Mouse (Mus musculus) frontal cortex, adult 2 months (tissue): ENCODE data around the gene Wdr3. TPM values are rescaled to one million over a fixed set of nuclear protein-coding genes. Genes with fewer than 3 reads are reported as not detected.

ENCODE experiments used
- DNase-seq, 2 experiments: peaks; one replicate each; pipeline ENCODE4 v3.0.0; 2022; ENCODE audit warnings: low spot score in 1 of 2; ENCODE audit errors: extremely low spot score in 1 of 2
- polyA plus RNA-seq: library from polyadenylated mRNA; depleted of rRNA; stranded (reverse); fragments of >200 nt; gene quantifications from 2 replicates; pipeline ENCODE4 v1.2.3, GENCODE M21; 2012; rRNA removed

Gene Wdr3
- 15.1 and 18.4 TPM in 2 replicates for polyA plus RNA-seq

- peak; percentile 88 to 96 for DNase-seq
These were observed at the start of gene Wdr3, which contains the start of gene Gdap2 for GRCm38 (mm10) chr3:100162315-100163105. Gene Wdr3 (minus strand): TSS chr3:100162407. Gene Gdap2 (plus strand): TSS chr3:100162381.

GRCm38 (mm10) chr3:100206973-100207372, 44.8 kb upstream of the Wdr3 start:
- no peak for DNase-seq

- no peak for DNase-seq
These were observed 39.3 kb upstream of the Wdr3 start for GRCm38 (mm10) chr3:100201554-100201953.

- no peak for DNase-seq
These were observed 32.0 kb upstream of the Wdr3 start for GRCm38 (mm10) chr3:100194210-100194609.

GRCm38 (mm10) chr3:100189861-100190260, 27.7 kb upstream of the Wdr3 start:
- no peak for DNase-seq

DNA sequence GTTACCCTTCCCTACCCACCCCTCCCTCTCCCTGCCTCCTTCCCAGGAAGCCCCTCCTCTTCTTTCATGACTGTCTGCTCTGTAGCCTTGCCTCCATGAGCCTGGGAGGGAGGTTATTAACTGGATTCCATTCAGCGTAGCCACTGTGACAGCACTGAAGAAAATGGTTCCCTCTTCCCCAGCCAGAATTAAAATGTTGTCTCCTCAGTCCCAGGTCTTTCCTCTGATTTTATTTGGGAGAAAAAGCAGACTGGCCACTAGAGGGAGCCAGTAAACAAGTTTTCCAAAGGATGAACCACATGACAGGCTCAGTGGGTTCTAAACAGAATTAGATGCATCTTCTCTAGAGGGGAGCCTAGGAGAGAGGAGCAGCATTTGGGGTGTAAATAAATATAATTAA, 27.2 kb upstream of the Wdr3 start:
- peak; percentile 63 to 93 for DNase-seq

DNA sequence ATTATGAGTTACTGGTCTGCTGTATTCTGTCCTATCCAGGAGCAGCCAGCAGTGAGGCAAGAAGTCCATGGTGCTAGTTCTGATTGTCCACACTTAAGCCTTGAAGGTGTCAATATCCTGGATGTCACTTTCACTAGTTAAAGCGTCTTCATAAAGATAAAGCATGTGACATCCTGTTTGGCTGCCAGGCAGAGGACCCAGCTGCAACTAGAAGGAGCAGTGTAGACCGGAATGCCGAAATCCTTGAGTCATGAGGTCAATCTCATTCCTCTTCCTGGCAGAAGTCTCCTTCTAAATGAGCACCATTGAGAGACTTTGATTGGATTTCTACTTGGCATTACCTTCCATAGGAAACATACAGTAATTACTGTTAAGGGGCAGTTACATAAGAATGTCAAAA, 18.3 kb upstream of the Wdr3 start:
- DNase-seq: peak in 1 of 2 experiments; percentile 7

GRCm38 (mm10) chr3:100176031-100176430, 13.8 kb upstream of the Wdr3 start:
- no peak for DNase-seq

DNA sequence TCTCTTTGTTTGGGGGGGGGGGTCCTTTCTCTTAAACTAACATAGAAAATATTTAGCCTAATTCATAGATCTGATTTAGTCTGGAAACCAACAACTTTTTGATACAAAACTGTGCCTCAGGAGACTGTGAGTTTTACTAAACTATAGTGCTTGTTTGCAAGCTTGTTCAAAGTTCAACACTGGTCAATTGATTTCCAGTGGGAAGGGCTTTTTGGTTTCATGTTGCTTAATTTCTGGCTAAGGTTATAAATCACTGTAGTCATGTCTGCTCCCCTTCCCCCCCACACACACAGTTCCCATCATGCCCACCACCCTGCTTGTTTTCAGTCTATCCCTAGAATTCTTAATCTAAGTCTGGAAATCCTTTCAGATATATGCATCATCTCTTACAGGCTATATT, 2.8 kb upstream of the Wdr3 start:
- no peak for DNase-seq

GRCm38 (mm10) chr3:100163556-100163955, 1.3 kb upstream of the Wdr3 start:
- no peak for DNase-seq

GRCm38 (mm10) chr3:100161665-100162314, 417 bp downstream of the Wdr3 start:
- no peak for DNase-seq

GRCm38 (mm10) chr3:100160682-100161445, 1.3 kb downstream of the Wdr3 start:
- no peak for DNase-seq

DNA sequence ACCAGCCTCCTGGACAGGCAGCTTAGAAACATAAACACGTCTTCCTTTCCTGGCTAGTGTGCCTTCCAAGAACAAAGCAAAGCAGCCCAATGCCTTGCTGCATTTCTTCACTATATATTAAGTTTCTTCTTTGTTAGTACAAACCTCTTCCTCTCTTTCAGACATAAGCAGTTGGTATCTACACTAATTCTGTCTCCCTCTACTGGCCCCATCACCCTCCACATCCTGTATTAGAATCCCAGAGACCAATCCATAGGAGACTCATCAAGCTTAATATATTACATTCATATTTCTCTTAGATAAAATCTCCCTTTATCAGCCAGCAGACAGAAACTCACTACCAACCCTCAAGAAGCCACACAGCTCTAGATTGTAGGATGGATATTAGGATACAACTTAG, 39.8 kb downstream of the Wdr3 start:
- DNase-seq: no peak

DNA sequence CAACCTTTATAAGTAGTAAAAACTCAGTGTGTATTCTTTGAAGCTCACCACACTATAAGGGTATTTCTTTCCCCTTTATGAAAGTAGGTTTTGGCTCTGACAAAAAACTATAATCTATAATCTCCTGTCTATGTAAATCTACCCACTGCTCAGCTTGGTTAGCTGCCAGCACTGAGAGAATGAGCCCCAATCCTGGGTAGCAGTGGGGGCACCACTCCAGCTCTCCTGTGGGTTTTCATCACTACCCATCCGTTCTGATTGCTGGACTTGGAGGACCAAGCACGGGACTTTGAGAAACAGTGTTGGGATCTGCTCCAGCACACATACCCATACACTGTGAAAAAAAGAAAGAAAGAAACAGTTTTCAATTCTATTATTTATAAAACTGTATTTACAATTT, 40.2 kb downstream of the Wdr3 start:
- no peak for DNase-seq

GRCm38 (mm10) chr3:100118681-100119080, 43.5 kb downstream of the Wdr3 start:
- no peak for DNase-seq

DNA sequence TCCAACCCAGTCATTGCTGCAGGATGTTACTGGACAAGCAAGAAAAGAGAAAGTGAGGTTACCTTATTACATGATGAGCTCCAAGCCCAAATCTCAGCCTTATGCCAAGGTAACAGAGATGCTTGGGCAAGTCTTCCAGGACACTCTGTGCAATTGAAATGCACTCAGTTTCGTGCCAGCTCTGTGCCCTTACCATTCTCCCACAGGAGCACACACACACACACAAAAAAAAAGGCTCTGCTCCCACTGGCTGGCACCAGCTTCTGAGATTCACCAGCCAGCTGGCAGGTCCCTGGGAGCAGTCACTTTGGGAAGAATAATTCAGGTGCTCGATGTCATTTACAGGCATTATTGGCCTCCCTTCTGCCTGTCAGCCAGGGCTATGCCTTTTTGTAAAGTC, 55.5 kb downstream of the Wdr3 start:
- DNase-seq: no peak

GRCm38 (mm10) chr3:100102386-100103092, 59.7 kb downstream of the Wdr3 start:
- DNase-seq: no peak
